Mouse (Mus musculus): Measurements from ENCODE around the gene Slc12a4. TPM values are rescaled to one million over a fixed set of nuclear protein-coding genes. Genes with fewer than 3 reads are reported as not detected.

Gene Slc12a4
- polyA plus RNA-seq, 1 experiment from 2014 or later, result 36.2 TPM

GRCm38 (mm10) chr8:105979325-105979724 is 13.4 kb upstream of the Slc12a4 start, which contains the start of gene Dpep3:
Gene Dpep3, minus strand, starts transcription at chr8:105979429.
- Histone ChIP-seq H3K4me3 (ENCODE audit: low read length) (no peak within 1 kb of the TSS), H3K9me3 (ENCODE audit: low read length) (no peaks in the 10 kb centered on the region), H3K27me3 (ENCODE audit: insufficient read depth, low read length) (no peaks in the 10 kb centered on the region), H3K36me3 (ENCODE audit: insufficient read depth, low read length) (no peaks in the 10 kb centered on the region), H3K4me1 (ENCODE audit: insufficient read depth, low read length) (no peaks in the 10 kb centered on the region), H3K9ac (replicated peaks; ENCODE audit: low read length) (no peak within 1 kb of the TSS), H3K27ac (ENCODE audit: low read length) (no peak within 1 kb of the TSS), H3K4me2 (replicated peaks; ENCODE audit: low read depth, low read length) (no peak within 1 kb of the TSS)
- 93% methylated on average over 15 of the region's 15 CpGs for WGBS
- ATAC-seq (ENCODE audit: low FRiP score, low TSS enrichment), result no peak

DNA sequence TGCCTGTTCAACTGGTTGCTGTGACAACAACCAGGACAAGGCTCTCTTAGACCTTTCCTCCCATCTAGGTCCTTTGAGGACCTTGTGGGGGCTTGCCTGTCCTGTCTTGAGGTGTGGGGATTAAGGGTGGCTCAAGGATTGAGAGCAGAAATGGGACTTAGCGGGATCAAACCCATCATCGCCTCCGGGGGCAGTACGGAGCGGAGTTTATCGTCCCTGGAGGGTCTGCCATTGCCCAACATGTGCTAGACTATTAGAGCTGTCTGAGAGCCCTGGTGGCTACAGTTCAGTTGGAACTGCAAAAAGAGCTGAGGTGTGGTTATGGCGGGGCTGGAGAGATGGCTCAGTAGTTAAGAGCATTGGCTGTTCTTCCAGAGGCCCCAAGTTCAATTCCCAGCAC is 9.5 kb upstream of the Slc12a4 start:
- 63% methylated on average over 7 of the region's 7 CpGs for WGBS
- no peak overlapping the region for H3K4me2 ChIP-seq (replicated peaks; ENCODE audit: low read depth, low read length)
- no peaks in the 10 kb centered on the region for H3K9me3 ChIP-seq (ENCODE audit: low read length)
- no peaks in the 10 kb centered on the region for H3K36me3 ChIP-seq (ENCODE audit: insufficient read depth, low read length)
- H3K4me3 ChIP-seq (ENCODE audit: low read length), result no peak overlapping the region
- H3K4me1 ChIP-seq (ENCODE audit: insufficient read depth, low read length), result no peaks in the 10 kb centered on the region
- no peak overlapping the region for H3K27ac ChIP-seq (ENCODE audit: low read length)
- ATAC-seq (ENCODE audit: low FRiP score, low TSS enrichment), result no peak
- H3K27me3 ChIP-seq (ENCODE audit: insufficient read depth, low read length), result no peaks in the 10 kb centered on the region
- no peak overlapping the region for H3K9ac ChIP-seq (replicated peaks; ENCODE audit: low read length)

GRCm38 (mm10) chr8:105971019-105971720 is 5.3 kb upstream of the Slc12a4 start:
- no peak for ATAC-seq (ENCODE audit: low FRiP score, low TSS enrichment)
- H3K9ac ChIP-seq (replicated peaks; ENCODE audit: low read length), result no peak overlapping the region
- H3K4me1 ChIP-seq (ENCODE audit: insufficient read depth, low read length), result peaks cover 10% of the 10 kb centered on the region
- no peak overlapping the region for H3K27ac ChIP-seq (ENCODE audit: low read length)
- no peak overlapping the region for H3K4me3 ChIP-seq (ENCODE audit: low read length)
- H3K9me3 ChIP-seq (ENCODE audit: low read length), result no peaks in the 10 kb centered on the region
- no peaks in the 10 kb centered on the region for H3K27me3 ChIP-seq (ENCODE audit: insufficient read depth, low read length)
- no peaks in the 10 kb centered on the region for H3K36me3 ChIP-seq (ENCODE audit: insufficient read depth, low read length)
- 72% methylated on average over 8 of the region's 8 CpGs for WGBS
- no peak overlapping the region for H3K4me2 ChIP-seq (replicated peaks; ENCODE audit: low read depth, low read length)

DNA sequence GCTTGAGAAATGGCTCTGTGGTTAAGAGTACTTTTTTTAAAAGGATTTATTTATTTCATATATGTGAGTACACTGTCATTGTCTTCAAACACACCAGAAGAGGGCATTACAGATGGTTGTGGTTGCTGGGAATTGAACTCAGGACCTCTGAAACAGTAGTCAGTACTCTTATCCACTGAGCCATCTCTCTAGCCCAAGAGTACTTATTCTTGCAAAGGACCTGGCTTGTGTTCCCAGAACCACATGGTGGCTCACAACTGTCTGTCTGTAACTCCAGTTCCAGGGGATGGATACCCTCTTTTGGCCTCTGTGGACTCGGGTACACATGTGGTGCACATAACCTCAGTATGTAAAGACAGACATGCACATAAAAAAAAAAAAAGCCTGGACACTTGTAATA is 3.5 kb upstream of the Slc12a4 start:
- ATAC-seq (ENCODE audit: low FRiP score, low TSS enrichment), result no peak
- peaks cover 22% of the 10 kb centered on the region for H3K4me1 ChIP-seq (ENCODE audit: insufficient read depth, low read length)
- no peak overlapping the region for H3K4me3 ChIP-seq (ENCODE audit: low read length)
- H3K27ac ChIP-seq (ENCODE audit: low read length), result no peak overlapping the region
- 82% methylated on average over 1 of the region's 1 CpGs for WGBS
- no peak overlapping the region for H3K4me2 ChIP-seq (replicated peaks; ENCODE audit: low read depth, low read length)
- no peak overlapping the region for H3K9ac ChIP-seq (replicated peaks; ENCODE audit: low read length)
- H3K27me3 ChIP-seq (ENCODE audit: insufficient read depth, low read length), result no peaks in the 10 kb centered on the region
- H3K36me3 ChIP-seq (ENCODE audit: insufficient read depth, low read length), result no peaks in the 10 kb centered on the region
- H3K9me3 ChIP-seq (ENCODE audit: low read length), result no peaks in the 10 kb centered on the region

GRCm38 (mm10) chr8:105966692-105967311 is 905 bp upstream of the Slc12a4 start:
- peak overlapping the region; percentile 60; the same call in 1 of the 2 replicates for H3K27ac ChIP-seq (ENCODE audit: low read length)
- H3K4me2 ChIP-seq (replicated peaks; ENCODE audit: low read depth, low read length), result peak overlapping the region; percentile 70
- H3K36me3 ChIP-seq (ENCODE audit: insufficient read depth, low read length), result no peaks in the 10 kb centered on the region
- H3K9me3 ChIP-seq (ENCODE audit: low read length), result no peaks in the 10 kb centered on the region
- peaks cover 32% of the 10 kb centered on the region for H3K4me1 ChIP-seq (ENCODE audit: insufficient read depth, low read length)
- peak overlapping the region; percentile 77 for H3K4me3 ChIP-seq (ENCODE audit: low read length)
- peak; percentile 44 for ATAC-seq (ENCODE audit: low FRiP score, low TSS enrichment)
- no peaks in the 10 kb centered on the region for H3K27me3 ChIP-seq (ENCODE audit: insufficient read depth, low read length)
- peak overlapping the region; percentile 86; the same call in 1 of the 2 replicates for H3K9ac ChIP-seq (replicated peaks; ENCODE audit: low read length)
- WGBS, result 6% methylated on average over 19 of the region's 19 CpGs

- Histone ChIP-seq H3K4me3 (ENCODE audit: low read length) (peak overlapping the region; percentile 77), H3K27ac (ENCODE audit: low read length) (peak overlapping the region; percentile 91), H3K36me3 (ENCODE audit: insufficient read depth, low read length) (no peaks in the 10 kb centered on the region), H3K27me3 (ENCODE audit: insufficient read depth, low read length) (no peaks in the 10 kb centered on the region), H3K9me3 (ENCODE audit: low read length) (no peaks in the 10 kb centered on the region), H3K9ac (replicated peaks; ENCODE audit: low read length) (peak overlapping the region; percentile 86), H3K4me1 (ENCODE audit: insufficient read depth, low read length) (peaks cover 32% of the 10 kb centered on the region), H3K4me2 (replicated peaks; ENCODE audit: low read depth, low read length) (peak overlapping the region; percentile 70)
- 1% methylated on average over 38 of the region's 40 CpGs for WGBS
- ATAC-seq (ENCODE audit: low FRiP score, low TSS enrichment), result peak; percentile 75
Observed at GRCm38 (mm10) chr8:105965266-105965904, 512 bp downstream of the Slc12a4 start.

DNA sequence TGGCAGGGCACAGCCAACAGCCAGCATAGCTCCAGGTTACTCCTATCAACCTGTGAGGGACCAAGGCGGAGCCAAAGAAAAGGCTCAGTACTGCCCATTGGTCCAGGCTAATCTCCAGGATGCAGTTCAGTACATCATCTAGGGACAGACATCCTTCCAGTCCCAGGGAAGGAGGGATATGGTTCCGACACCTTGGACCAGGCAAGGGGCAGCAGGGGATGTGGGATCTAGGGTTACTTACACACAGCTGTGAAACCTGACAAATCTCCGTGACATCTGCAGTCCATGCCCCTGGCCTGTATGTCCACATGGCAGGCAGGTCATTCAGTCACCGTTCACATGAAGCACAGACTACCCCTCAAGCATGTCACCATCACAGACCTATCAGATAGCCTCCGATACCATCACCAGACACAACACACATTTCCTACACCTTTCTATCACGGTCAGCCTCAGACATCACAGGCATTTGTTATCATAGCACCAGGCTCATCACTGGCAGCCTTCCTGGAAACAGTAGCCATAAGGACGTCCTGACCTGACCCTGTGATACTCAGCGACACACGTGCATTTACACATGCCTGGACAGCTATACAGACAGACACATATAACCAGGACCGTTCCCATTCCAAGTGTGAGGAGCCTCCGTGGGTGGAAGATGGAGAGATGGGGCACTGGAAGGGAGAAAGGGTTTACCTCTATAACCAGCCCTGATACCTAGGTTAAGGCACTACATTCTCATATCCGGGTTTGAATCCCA is 1.2 kb downstream of the Slc12a4 start:
- Histone ChIP-seq H3K4me2 (replicated peaks; ENCODE audit: low read depth, low read length) (peak overlapping the region; percentile 70), H3K27ac (ENCODE audit: low read length) (no peak overlapping the region), H3K4me3 (ENCODE audit: low read length) (peak overlapping the region; percentile 77), H3K4me1 (ENCODE audit: insufficient read depth, low read length) (peaks cover 32% of the 10 kb centered on the region), H3K27me3 (ENCODE audit: insufficient read depth, low read length) (no peaks in the 10 kb centered on the region), H3K36me3 (ENCODE audit: insufficient read depth, low read length) (no peaks in the 10 kb centered on the region), H3K9me3 (ENCODE audit: low read length) (no peaks in the 10 kb centered on the region), H3K9ac (replicated peaks; ENCODE audit: low read length) (peak overlapping the region; percentile 86)
- WGBS, result 56% methylated on average over 12 of the region's 12 CpGs
- no peak for ATAC-seq (ENCODE audit: low FRiP score, low TSS enrichment)

- Histone ChIP-seq H3K4me1 (ENCODE audit: insufficient read depth, low read length) (peaks cover 25% of the 10 kb centered on the region), H3K9me3 (ENCODE audit: low read length) (no peaks in the 10 kb centered on the region), H3K9ac (replicated peaks; ENCODE audit: low read length) (no peak overlapping the region), H3K36me3 (ENCODE audit: insufficient read depth, low read length) (peaks cover 7% of the 10 kb centered on the region; the same call in 1 of the 2 replicates), H3K27me3 (ENCODE audit: insufficient read depth, low read length) (no peaks in the 10 kb centered on the region), H3K4me2 (replicated peaks; ENCODE audit: low read depth, low read length) (no peak overlapping the region), H3K27ac (ENCODE audit: low read length) (no peak overlapping the region), H3K4me3 (ENCODE audit: low read length) (no peak overlapping the region)
- 90% methylated on average over 10 of the region's 10 CpGs for WGBS
- no peak for ATAC-seq (ENCODE audit: low FRiP score, low TSS enrichment)
Observed at GRCm38 (mm10) chr8:105961536-105961935, 4.4 kb downstream of the Slc12a4 start.

DNA sequence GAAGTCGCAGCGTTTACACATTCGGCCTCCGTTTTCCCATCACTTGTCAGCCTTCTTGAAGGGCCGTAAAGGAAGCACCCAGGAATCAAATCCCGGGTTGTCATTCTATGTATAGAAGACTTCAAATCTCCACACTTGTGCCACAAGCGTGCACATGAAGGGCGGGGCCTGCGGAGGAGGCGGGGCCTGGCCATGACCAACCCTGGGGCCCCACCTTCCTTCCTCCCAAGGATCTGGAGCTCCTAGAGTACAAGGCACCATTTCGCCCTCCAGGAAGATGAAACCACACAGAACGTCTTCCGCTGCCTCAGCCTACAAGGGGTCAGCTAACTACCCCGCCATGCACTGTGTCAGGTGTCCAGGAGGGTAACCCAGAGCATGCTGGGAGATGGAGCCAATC is 4.8 kb downstream of the Slc12a4 start:
- no peaks in the 10 kb centered on the region for H3K9me3 ChIP-seq (ENCODE audit: low read length)
- no peak overlapping the region for H3K4me3 ChIP-seq (ENCODE audit: low read length)
- ATAC-seq (ENCODE audit: low FRiP score, low TSS enrichment), result no peak
- no peak overlapping the region for H3K9ac ChIP-seq (replicated peaks; ENCODE audit: low read length)
- H3K27me3 ChIP-seq (ENCODE audit: insufficient read depth, low read length), result no peaks in the 10 kb centered on the region
- H3K36me3 ChIP-seq (ENCODE audit: insufficient read depth, low read length), result peaks cover 7% of the 10 kb centered on the region; the same call in 1 of the 2 replicates
- no peak overlapping the region for H3K4me2 ChIP-seq (replicated peaks; ENCODE audit: low read depth, low read length)
- 82% methylated on average over 14 of the region's 14 CpGs for WGBS
- no peak overlapping the region for H3K27ac ChIP-seq (ENCODE audit: low read length)
- peaks cover 21% of the 10 kb centered on the region for H3K4me1 ChIP-seq (ENCODE audit: insufficient read depth, low read length)
